Mouse (Mus musculus) gastrocnemius, adult 8-10 months (tissue): Measurements from ENCODE around the gene Pnpla1. TPM values are rescaled to one million over a fixed set of nuclear protein-coding genes. Genes with fewer than 3 reads are reported as not detected.
"Not testable (repeated sequence)": the region's sequence is repeated elsewhere in the genome, so short reads cannot be mapped to it uniquely, and the experiment has no call there.

Source experiments
- DNase-seq, 2 experiments: peaks; one replicate each; pipeline ENCODE4 v3.0.0; 2022; ENCODE audit warnings: low spot score in 2 of 2
- total RNA-seq, 4 experiments: library from RNA; stranded (reverse); gene quantifications; 2 replicates each; pipeline ENCODE4 v1.2.4; 2022

Gene Pnpla1
- total RNA-seq = not detected

DNA sequence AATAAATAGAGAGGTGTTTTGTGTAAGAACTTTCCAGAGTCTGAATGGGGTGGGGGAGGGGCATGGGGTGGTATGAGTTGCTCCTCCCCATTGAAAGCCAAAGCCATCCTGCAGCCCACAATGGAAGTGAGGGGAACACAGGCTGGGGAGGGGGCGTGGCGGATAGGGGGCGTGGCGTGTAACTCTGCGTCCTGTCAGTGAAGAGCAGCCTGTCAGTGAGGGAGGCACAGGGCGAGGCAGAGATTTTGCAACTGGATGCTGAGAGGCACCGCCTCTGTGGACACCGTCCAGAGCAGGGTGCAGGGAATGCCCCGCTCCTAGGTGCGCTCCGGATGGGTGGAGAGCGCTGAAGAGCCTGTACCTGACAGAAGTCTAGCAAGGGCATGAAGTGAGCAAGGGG is at the start of gene Pnpla1:
Pnpla1 (plus strand) TSS at position 207 of the 400 bp plus-strand sequence.
- no peak for DNase-seq

DNA sequence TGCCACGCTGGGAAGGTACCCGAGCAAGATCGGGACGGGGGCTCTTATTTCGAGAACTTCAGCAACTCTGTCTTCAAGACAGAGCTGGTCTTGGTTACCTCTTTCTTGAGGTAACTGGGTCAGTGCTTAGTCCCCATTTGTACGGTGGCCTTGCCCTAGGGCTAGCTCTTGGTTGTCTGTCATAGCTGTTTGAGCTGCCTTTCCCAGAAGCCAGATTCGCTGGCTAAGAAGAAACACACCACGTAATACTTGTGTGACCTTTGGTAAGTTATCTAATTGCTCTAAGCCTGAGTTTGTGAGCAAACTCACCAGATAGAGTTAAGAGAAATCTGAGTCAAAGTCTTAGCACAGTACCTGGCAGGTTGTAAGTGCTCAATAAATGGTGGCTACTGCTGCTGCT is 49.5 kb upstream of the Pnpla1 start:
- no peak for DNase-seq

DNA sequence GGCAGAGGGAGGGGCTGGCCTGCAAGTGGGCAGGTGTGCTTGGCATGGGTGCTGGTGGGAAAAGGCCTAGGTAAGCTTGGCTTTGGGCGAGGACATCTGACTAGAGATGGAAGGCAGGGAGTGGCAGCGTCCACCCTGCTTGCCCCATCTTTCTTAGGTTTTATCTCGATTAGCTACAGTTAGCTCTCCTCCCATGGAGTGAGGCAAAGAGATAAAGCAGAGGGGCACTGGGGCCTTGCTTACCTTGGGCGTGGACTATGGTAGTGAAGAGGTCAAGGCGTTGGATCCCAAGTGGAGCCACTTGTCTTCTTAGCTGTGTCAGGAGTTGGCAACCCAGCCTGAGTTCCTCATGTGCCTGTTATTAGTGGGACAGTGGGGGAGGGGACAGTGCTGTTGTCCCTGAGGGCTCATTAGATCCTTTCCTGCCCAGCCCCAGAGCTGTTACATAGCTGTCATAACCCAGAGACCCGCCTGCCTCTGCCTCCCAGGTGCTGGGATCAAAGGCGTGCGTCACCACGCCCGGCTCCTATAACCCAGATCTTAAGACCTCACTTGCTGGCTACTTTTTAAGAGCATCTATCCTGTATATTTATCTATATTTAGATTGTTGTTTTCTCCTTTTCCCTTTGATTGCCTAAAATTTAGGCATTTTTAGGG is 48.9 kb upstream of the Pnpla1 start:
- no peak for DNase-seq

DNA sequence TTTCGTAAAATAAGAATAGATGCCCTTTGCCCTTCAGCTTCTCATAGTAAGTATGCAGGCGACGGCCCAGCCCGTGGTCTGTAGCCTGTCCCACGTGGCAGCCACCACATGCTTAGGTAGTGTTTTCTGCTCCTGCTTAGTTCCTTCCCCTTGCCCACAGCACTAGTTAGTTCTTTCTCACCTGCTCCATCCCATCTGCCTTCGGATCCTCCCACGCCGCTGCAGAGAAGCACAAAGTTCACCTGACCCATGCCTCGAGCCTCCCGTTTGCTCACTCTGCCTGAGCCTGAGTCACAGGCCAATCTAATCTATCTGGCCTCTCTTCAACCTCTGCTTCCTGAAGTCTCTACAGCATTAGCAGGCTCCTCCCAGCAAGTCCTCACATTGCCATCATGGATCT is 45.9 kb upstream of the Pnpla1 start:
- no peak for DNase-seq

DNA sequence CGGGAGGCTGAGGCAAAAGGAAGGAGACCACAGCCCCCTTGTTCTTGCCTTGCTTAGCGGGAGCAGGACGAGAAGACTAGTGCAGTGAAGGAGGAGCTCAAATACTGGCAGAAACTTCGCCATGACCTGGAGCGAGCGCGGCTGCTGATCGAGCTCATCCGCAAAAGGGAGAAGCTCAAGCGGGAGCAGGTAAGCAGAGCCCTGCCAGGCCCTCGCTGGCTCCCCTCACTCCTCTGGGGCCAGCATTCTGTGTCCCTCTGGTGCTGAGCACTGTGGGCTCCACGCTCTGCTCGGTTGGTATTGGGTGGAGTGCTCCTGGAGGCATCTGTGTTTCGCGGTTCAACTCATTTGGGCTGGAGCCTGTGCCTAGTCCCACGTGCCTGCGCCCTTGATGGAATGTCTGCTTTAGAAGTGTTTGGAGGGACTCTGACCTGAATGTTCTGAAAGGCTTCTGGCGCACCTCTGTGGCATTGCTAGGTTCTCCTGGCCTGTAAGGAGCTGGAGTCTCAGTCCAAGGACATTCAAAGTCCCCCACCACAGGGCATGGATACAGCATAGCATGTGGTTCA is 43.6 kb upstream of the Pnpla1 start:
- no peak for DNase-seq

DNA sequence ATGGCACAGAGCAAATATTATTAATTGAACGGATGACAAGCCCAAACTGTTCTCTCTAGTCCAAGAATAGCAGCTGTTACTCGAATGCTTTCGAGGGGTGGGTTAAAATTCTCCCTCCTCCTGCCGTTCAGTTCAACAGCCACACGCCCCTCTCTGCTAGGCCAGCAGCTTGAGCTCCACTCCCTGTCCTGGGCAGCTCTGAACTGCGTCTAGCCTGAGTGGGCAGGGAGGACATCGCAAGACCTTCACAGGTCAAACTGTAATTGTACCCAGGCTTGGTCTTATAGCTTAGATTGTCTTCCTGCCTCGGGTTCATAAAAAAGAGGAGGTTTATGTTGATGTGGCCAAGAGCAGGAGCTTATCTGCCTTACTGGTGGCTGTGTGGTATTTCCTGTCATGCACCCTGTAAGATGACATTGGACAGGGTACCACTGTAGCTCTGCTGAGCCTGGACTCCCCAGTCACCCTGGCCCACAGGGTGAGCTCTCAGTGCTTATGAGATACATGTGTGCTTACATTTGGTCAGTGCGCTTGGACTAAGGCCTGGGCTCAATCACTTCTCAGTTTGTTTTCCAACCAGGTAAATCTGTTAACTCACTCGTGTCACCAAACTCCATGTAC is 42.7 kb upstream of the Pnpla1 start:
- no peak for DNase-seq

DNA sequence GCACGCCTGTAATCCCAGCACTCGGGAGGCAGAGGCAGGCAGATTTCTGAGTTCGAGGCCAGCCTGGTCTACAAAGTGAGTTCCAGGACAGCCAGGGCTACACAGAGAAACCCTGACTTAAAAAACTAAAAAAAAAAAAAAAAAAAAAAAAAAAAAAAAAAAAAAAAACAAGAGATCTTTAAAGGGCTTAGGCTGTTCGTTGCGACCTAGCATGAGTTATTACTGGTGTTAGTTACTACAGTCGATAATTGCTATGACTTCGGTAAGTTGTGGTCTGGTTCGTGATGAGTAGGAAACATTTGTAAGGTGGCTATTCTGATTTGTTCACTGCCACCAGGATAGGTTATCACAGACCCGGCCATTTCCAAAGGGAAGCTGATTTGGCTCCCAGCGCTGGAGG is 41.9 kb upstream of the Pnpla1 start:
- not testable (repeated sequence) for DNase-seq

DNA sequence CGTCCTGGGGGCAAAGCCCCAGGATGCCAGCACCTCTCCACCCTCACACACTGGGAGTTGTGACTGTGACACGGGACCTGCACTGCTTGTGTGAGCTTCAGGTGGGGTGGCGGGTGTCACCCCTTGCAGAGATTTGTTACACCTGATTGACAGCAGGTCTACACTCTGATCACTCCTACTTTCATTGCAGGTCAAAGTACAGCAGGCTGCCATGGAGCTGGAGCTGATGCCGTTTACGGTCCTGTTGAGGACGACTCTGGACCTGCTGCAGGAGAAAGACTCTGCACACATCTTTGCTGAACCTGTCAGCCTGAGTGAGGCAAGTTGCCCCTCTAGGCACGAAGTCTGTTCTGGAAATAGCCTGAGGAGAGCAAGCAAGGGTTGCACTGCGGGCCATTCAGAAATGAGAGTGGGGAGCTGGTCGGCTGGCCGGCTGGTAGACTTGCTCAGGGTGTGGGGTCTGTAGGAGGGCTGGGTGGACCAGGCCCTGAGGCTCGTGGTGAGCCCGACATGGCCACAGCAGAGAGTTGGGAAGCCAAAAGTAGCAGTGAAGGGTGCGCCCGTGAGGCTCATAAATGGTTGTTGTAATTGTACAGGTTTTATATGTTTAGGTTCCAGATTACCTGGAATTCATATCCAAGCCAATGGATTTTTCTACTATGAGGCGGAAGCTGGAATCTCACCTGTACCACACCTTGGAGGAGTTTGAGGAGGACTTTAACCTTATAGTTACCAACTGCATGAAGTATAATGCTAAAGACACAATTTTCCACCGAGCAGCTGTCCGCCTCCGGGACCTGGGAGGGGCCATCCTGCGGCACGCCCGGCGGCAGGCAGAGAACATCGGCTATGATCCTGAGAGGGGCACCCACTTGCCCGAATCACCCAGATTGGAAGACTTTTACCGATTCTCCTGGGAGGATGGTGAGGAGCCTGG is 41.1 kb upstream of the Pnpla1 start:
- DNase-seq = no peak

DNA sequence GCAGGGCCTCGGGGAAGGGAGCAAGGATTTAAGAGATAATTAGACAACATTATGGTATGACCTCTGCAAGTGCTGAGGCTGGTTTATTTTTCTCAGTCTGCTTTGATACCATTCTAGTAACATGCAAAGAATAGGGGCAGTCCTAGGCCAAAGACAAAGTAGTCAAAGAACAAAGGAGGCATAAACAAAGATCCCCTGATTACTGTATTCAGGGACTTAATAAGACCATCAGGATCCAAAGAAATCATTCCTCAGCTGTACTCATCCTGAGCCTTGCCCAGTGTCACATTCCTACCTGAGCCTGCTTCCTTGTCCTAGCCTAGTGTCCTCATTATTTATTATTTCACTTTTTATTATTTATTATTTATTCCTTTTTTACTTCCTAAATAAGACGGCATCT is 38.0 kb upstream of the Pnpla1 start:
- no peak for DNase-seq

DNA sequence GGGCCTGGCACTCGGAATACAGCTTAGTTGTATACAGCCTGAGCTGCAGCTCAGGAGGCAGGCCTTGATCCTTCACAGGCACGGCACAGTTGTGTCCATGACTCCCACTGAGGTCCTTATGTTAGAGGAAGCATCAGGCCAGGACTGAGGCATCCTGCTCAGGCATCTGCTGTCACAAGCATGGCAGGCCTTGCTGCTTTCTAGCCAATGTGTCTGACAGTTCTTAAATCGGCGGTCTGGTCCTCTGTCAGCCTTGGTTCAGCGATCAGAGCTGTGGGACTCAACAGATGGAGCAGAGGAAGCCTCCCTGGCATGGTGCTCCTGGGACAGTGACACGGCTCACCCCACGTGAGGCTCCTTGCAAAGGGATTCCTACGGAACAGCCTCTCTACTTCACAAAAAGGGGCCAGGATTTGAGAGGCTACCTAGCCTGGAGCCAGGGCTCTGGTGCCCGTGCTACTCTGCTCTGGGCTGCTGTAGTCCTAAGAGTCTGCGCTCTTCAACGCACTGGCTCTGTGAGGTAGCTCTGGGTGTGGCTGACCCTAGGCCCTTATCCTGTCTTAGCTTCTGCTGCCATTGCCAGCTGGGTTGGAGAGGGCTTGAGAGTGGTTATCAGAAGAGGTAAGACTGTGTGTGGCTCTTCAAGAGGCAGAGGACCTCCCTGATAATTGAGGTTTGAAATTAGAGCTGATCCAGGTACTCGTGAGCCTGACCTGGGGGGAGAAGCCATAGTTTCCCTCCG is 35.0 kb upstream of the Pnpla1 start:
- no peak for DNase-seq

DNA sequence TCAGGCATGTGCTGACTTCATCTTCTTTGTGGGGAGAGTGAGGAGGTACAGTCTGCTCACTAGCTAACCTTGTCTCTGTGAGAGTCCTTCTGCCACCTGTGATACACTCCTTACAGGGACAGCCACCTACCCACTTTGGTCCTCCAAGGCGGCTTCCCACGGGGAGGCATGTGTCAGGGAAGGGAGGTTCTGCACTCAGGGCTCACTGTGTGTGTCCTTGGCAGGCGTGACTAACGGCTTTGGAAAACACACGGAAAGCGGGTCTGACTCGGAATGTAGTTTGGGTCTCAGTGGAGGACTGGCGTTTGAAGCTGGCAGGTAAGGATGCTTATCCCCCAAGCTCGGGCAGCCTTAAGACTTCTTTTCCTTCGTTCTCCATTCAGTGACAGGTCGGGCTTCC is 34.5 kb upstream of the Pnpla1 start:
- DNase-seq = no peak

DNA sequence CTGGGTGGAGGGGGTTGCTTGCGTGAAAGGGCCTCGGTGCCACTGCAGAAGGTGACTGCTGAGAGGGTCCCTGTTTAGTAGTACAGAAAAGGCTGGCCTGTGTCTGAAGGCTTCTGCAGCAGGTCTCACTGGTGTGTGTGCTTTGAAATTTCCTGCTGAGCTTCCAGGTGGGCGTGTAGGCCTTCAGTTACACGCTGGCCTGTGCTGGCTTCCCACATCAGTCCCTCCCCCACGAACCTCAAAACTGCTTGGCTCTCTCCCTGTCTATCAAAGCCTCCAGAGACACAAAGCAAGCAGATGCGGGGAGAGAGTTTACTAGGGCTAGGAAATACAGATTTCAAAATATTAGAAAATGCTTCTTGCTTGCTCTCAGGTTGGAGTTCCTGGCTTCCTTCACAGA is 33.3 kb upstream of the Pnpla1 start:
- DNase-seq = no peak

DNA sequence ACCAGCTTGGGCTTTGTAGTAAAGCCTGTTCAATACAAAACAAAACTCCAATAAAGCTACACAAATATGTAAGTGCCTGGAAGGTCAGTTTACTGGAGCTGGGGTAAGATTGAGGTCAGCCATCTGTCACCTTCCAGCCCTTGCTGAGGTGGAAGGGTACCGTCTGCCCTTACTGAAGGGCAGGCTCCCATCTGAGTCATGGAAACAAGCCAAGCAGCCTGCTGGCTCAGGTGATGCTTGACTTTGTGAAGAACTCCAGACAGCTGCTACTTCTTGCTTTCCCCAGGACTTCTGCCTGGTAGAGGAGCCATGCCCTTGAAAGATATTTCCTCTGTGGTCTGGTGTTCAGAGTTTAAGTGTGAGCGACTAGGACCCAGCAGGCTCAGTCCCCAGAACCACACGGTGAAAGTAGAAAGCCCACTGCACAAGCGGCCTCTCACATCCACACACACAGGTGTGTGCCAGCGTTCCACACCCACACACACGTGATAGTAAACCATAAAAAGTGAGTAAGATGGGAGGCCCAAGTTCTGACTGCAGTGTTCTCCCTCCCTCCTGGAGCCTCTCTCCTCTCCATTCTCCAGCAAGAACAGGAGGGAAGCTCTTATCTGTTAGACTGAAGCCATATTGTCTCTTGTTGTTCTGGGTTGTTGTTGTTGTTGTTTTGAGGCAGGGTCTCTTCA is 32.7 kb upstream of the Pnpla1 start:
- DNase-seq = no peak

DNA sequence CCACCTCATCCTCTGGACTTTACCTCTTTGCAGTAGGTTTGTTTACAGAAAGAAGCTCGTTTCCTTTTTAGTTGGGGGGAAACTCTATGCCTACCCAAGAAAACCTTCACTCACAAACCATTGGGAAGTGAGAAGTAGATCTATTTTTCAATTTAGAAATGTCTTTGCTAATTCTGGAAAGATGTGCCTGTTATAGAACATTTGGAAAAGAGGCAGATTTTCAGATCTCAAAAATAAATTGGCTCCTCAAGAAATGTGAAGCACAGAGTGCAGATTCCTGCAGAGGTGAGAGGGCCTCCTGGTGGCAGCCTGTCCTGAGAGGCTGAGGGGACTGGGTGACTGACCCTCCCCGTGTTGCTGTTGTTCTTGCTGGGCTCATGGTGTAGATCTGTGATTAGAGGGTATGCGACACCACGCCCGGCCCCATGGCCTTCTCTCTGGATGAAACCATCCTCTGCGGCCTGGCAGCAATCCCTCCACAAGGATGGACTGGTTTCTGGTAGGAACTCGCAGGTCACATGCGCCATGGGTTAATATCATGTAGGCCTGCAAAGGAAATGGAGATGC is 30.5 kb upstream of the Pnpla1 start:
- no peak for DNase-seq

DNA sequence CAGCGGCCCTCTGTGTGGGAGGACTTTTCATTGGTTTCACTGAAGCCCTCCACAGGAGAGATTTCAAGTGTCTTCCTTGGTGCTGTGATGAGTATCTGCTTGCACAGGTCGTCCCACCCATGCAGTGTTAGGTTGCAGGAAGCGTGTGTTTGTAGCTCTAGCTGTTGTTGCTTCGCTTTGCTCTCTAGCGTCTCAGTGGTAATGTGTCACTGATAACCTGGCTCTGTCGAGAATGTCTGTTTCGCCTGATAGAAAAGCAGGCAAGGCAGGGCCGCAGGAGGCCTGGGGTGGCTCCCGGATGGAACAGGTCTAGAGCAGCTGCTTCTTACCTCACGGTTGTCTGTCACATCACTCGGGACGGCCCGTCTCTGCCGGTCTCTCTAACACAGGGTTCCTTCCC is 29.1 kb upstream of the Pnpla1 start:
- no peak for DNase-seq

DNA sequence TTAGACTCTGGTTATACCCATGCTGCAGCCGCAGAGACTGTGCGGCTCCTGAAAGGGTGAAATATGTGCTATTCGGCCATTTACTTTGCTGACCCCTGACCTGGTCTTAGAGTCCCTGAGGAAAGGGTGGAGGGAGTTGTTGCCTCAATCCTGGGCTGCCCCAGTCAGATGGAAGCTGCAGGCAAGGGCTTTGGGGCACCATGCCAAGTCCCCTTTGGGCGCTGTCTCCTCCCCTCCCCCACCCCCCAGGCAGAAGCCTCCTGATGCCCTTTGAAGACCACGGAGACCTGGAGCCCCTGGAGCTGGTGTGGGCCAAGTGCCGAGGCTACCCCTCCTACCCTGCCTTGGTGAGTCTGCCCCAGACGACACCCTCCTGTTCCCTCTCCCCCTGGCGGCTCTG is 27.1 kb upstream of the Pnpla1 start:
- no peak for DNase-seq

DNA sequence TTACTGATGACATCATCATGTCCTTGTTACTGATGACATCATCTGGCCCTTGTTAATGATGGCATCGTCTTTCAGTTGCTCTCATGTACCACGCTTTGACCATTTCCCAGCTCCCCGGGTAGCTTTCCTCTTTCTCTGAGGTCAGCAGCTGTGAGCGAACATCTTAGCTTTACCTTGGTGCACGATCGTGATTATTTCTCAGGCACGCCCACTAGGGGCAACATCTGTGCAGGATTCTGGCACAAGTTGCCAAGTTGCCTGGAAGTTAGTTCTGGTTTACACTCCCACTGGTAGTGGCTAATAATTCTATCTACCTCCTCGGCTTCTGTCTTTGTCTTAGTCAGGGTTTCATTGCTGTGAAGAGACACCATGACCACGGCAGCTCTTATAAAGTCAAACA is 26.2 kb upstream of the Pnpla1 start:
- no peak for DNase-seq

DNA sequence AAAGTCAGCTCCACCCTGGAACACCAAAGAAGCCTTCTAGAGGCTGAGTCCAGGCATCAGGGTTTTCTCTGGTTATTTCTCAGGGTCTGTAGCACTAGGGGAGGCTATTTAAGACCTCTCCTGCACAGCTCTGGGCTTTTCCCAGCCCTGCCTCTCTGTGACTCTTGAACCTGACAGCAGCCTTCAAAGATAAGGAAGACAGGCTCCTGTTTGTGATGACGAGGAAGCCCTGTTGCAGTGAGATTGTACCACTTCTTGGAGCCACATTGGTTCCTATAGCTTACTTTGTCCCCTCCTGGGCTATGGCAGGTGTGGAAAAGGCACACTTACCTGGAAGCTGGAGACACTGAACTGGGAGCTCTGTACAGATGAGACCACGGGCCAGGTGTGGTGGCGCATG is 25.3 kb upstream of the Pnpla1 start:
- no peak for DNase-seq

DNA sequence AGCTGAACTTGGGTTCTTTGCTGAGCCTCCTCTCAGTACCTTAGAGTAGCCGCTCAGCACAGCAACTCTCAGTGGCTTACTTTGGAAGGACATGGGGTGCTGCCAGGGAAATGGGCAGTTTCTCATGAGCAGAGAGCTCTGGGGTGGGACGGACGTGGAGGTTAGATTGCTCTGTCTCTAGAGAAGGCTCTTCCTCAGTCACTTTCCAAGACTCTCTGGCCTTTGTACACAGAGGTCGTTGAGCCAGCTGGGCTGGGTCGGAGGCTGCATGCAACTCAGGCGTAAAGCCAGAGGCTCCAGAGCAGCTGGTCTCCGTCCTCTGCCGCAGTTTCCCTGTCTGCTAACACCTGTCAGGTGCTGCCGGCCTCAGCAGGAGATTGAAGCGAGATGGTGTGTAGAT is 23.5 kb upstream of the Pnpla1 start:
- no peak for DNase-seq

DNA sequence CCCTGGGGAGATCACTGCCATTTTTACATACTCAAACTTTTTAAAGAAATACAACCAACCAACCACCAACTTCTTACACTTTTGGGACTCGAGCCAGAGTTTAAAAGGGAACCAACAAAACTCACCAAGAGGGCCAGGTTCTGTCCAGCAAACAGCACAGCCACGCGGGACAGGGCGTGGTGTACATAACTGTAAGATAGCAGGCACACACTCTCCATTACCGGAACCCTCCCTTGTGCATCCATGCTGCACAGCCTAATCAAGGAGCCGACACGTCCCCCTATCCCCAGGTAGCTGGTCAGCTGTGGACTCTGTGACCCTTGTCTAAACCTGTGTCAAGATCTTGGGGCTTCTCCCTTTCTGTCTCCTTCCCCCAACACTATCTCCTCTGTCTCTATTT is 20.4 kb upstream of the Pnpla1 start:
- no peak for DNase-seq

DNA sequence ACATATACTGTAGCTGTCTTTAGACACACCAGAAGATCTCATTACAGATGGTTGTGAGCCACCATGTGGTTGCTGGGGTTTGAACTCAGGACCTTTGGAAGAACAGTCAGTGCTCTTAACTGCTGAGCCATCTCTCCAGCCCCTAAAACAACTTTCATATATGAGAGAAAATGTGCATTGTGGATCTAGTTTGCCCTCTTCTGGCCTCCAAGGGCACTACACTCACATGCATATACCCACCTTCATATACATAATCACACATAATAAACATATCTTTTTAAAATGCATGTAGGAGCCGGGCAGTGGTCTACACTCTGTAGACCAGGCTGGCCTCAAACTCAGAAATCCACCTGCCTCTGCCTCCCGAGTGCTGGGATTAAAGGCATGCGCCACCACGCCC is 16.3 kb upstream of the Pnpla1 start:
- not testable (repeated sequence) for DNase-seq
